Mouse (Mus musculus) neural tube, embryonic 15.5 days (tissue): ENCODE data around the gene Wnt10b. TPM values are rescaled to one million over a fixed set of nuclear protein-coding genes. Genes with fewer than 3 reads are reported as not detected.

Experiments used
- ATAC-seq: fragments of 200-750 bp; cut with Nextera tagmentation; 2 replicates; pipeline ENCODE4 v1.8.0; 2017; ENCODE audit warnings: mild to moderate bottlenecking, moderate TSS enrichment, moderate library complexity; ENCODE audit not compliant: low FRiP score
- H3K27ac ChIP-seq: fragments of 300-500 bp; sonication (generic); replicated peaks from 2 replicates; pipeline ENCODE4 v1.5.1; 2015; ENCODE audit warnings: mild to moderate bottlenecking, inconsistent platforms
- H3K27me3 ChIP-seq: fragments of 300-500 bp; sonication (generic); replicated peaks from 2 replicates; pipeline ENCODE4 v1.6.1; 2015; ENCODE audit warnings: inconsistent platforms
- H3K36me3 ChIP-seq: fragments of 300-500 bp; sonication (generic); 2 replicates; pipeline ENCODE4 v1.6.1; 2015; ENCODE audit warnings: inconsistent platforms
- H3K4me1 ChIP-seq: fragments of 300-500 bp; sonication (generic); 2 replicates; pipeline ENCODE4 v1.6.1; 2015; ENCODE audit warnings: inconsistent platforms
- H3K4me2 ChIP-seq: fragments of 300-500 bp; sonication (generic); 2 replicates; pipeline ENCODE4 v1.6.1; 2015; ENCODE audit warnings: inconsistent platforms, mild to moderate bottlenecking, moderate library complexity
- H3K4me3 ChIP-seq: fragments of 300-500 bp; sonication (generic); replicated peaks from 2 replicates; pipeline ENCODE4 v1.5.1; 2015; ENCODE audit warnings: mild to moderate bottlenecking, inconsistent platforms
- H3K9ac ChIP-seq: fragments of 300-500 bp; sonication (generic); replicated peaks from 2 replicates; pipeline ENCODE4 v1.6.1; 2015; ENCODE audit warnings: mild to moderate bottlenecking, inconsistent platforms
- H3K9me3 ChIP-seq: fragments of 300-500 bp; sonication (generic); replicated peaks from 2 replicates; pipeline ENCODE4 v1.6.1; 2016; ENCODE audit warnings: inconsistent platforms
- WGBS: fragments of 180-500 bp; shearing (Covaris S2); methylation state at CpG from one replicate; pipeline ENCODE4 v1.1.7; 2015; ENCODE audit warnings: mixed read lengths; 5-methylcytosine and 5-hydroxymethylcytosine counted together
- polyA plus RNA-seq: library from polyadenylated mRNA; unstranded; fragments of >200 nt; fragmentation: Nextera tagmentation; extraction: Ambion mirVana; gene quantifications from 2 replicates; pipeline ENCODE4 v1.2.1, GENCODE M21; 2015

Gene Wnt10b
- polyA plus RNA-seq, 1 experiment from 2014 or later = 0.08 TPM

DNA sequence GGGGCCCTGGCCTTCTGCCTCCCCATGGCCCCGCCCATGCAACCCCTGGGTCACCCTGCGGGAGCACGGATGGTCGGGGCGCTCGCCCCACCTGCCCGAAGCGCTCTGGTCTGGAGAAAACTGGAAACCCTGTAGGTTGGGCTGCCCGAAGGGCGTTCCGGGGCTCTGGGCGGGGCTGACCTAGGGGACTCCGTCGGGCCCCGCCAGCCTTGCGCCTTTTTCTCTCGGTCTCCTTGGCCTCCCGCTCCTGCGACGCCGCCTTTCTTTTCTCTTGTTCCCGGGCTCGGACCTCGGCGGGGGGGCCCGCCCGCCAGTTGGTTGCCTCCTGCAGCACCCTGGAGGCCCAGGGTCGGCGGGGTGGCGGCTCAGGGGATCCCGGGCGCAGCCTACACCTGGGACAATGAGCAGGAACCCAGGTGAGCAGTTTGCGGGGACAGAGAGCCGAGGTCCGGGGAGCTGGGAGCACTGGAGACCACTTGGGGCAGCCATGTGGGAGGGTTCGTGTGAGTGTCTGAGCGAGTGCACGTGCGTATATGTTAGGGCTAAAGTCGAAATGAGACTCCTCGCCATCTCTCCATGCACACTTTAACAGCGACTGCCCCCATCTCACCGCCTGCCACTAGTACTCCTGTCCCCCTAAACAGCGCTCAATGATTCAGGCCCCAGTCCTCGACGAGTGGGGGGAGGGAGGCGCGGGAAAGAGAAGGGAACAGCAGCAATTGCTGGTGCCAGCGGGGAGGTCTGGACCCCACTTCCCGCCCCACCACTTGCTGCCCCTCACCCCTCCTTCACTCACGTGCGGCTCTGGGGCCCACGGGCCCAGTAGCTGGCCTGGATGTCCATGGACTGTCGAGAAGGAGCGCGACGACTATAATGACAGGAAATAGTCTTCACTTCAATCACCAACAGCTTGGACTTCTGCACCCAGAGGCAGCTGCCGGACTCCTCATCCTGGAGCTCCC, 29.1 kb upstream of the Wnt10b start:
- no peaks in the 10 kb centered on the region for H3K9me3 ChIP-seq
- H3K9ac ChIP-seq = peak overlapping the region; percentile 36; the same call in 1 of the 2 replicates
- peak; percentile 1; the same call in 1 of the 2 replicates for ATAC-seq
- peaks cover 2% of the 10 kb centered on the region; the same call in 1 of the 2 replicates for H3K36me3 ChIP-seq
- H3K27ac ChIP-seq = no peak overlapping the region
- H3K4me1 ChIP-seq = peaks cover 54% of the 10 kb centered on the region
- H3K4me2 ChIP-seq = peak overlapping the region; percentile 93
- H3K4me3 ChIP-seq = peak overlapping the region; percentile 49
- H3K27me3 ChIP-seq = peaks cover 82% of the 10 kb centered on the region
- 1% methylated on average over 51 of the region's 58 CpGs for WGBS

DNA sequence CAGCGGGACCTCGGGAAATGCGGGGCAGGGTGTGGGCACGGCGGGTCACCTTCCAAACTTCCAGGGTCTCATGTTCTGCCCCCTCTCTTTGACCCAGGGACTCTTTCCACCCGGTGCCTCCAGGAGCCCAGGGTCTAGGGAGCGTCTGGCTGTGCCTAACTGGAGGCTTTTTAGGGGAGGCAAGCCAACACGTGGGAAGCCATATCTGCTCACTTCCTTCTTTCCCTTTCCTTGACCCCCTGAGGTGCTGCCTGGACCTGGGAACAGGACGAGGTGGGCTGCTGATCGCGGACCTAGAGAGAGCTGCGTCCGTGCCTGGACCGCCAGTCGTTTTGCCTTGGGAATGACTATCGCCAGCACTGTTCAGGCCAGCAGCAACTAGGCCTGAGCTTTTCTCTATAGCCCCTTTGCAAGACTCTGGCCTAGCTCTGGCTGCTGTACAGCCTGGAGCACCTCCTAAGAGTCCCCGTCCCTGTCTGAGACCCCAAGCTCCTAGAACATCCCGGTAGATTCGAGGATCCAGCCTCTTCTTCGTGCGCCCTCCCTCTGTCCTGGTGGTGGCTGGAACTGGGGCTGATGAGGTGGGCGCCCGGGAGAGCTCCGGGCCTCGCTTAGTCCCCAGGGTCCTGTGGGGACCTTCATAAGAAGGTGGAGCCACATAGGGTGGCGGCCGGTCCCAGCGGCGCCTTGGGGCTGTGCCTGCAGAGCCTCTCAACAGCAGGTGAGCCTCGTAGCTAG, 28.3 kb upstream of the Wnt10b start:
- 8% methylated on average over 30 of the region's 30 CpGs for WGBS
- no peak for ATAC-seq
- Histone ChIP-seq H3K27me3 (peaks cover 91% of the 10 kb centered on the region), H3K9ac (peak overlapping the region; percentile 57; the same call in 1 of the 2 replicates), H3K36me3 (peaks cover 2% of the 10 kb centered on the region; the same call in 1 of the 2 replicates), H3K4me3 (peak overlapping the region; percentile 49), H3K27ac (no peak overlapping the region), H3K9me3 (no peaks in the 10 kb centered on the region), H3K4me1 (peaks cover 54% of the 10 kb centered on the region), H3K4me2 (peak overlapping the region; percentile 93)

DNA sequence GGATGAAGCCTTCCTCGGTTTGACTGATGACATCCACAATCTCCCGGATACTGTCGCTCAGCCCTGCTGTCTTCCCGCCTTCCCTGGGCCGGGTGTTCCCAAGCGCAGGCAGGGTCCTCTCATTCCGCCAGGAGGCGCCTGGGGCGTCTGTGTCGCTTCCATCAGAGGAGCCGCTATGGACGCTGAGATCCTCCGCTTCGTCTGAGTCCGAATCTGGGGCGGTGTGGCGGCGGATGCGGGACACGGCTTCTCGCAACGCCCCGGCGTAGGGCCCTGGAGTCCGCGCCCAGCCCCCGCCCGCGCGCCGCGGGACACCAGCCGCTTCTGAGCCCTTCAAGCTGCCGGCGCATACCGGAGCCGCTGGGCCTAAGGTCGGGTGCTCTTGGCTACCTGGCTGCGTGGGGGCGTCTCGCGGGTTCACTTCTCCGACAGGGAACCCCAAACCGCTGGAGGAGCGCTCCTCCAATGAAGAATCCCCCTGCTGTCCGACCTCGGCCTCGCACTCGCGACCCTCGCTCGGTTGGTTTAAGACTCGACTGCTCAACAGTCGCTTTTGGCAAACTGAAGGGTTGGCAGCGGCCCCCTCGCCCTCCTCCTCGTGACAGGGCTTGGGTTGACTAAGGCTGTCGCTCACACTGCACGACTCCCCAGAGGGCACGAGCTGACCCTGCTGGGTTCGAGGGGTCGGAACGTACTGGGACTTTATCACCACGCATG, 27.5 kb upstream of the Wnt10b start:
- Histone ChIP-seq H3K27ac (no peak overlapping the region), H3K9ac (peak overlapping the region; percentile 57), H3K27me3 (peaks cover 94% of the 10 kb centered on the region), H3K36me3 (no peaks in the 10 kb centered on the region), H3K4me1 (peaks cover 54% of the 10 kb centered on the region), H3K9me3 (no peaks in the 10 kb centered on the region), H3K4me2 (peak overlapping the region; percentile 93), H3K4me3 (peak overlapping the region; percentile 49)
- no peak for ATAC-seq
- WGBS = under 1% methylated on average over 56 of the region's 64 CpGs

DNA sequence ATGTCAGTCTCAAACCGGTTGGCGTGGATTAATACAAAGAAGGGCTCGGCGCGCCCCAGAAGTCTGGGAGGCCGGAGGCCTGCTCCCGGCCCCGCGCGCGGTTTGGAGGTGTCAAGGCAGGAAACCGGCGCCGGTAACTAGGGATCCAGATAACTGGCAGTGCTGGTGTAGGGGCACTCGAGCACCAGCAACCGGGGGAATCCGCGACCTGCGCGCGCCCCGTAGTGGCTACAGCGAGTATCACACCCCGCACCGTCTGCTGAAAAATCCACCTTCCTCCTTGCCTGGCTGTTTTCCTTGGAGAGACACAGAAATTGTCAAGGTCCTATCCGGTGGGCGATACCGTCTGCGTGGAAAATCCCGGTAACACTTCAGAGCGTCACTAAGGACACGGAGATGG, 26.1 kb upstream of the Wnt10b start:
- Histone ChIP-seq H3K9ac (0 out of 2 replicates have a peak overlapping the region, but pooled peaks have one; percentile 27), H3K27ac (no peak overlapping the region), H3K4me2 (peak overlapping the region; percentile 50), H3K4me1 (peaks cover 52% of the 10 kb centered on the region), H3K36me3 (no peaks in the 10 kb centered on the region), H3K9me3 (no peaks in the 10 kb centered on the region), H3K4me3 (peak overlapping the region; percentile 23), H3K27me3 (peaks cover 96% of the 10 kb centered on the region)
- under 1% methylated on average over 32 of the region's 32 CpGs for WGBS
- ATAC-seq = peak; percentile 43; the same call in 1 of the 2 replicates

- Histone ChIP-seq H3K36me3 (no peaks in the 10 kb centered on the region), H3K27me3 (peaks cover 95% of the 10 kb centered on the region), H3K4me1 (peaks cover 47% of the 10 kb centered on the region), H3K9me3 (no peaks in the 10 kb centered on the region), H3K4me3 (no peak overlapping the region), H3K27ac (no peak overlapping the region), H3K4me2 (no peak overlapping the region), H3K9ac (no peak overlapping the region)
- 9% methylated on average over 8 of the region's 8 CpGs for WGBS
- ATAC-seq = no peak
Measured at GRCm38 (mm10) chr15:98802926-98803325, 25.0 kb upstream of the Wnt10b start.

GRCm38 (mm10) chr15:98799396-98799795, 21.4 kb upstream of the Wnt10b start:
- no peak overlapping the region for H3K27ac ChIP-seq
- H3K9me3 ChIP-seq = no peaks in the 10 kb centered on the region
- no peaks in the 10 kb centered on the region for H3K36me3 ChIP-seq
- H3K4me2 ChIP-seq = no peak overlapping the region
- WGBS = 9% methylated on average over 12 of the region's 12 CpGs
- H3K4me3 ChIP-seq = no peak overlapping the region
- no peak overlapping the region for H3K9ac ChIP-seq
- peaks cover 26% of the 10 kb centered on the region for H3K4me1 ChIP-seq
- ATAC-seq = no peak
- peaks cover 94% of the 10 kb centered on the region for H3K27me3 ChIP-seq

GRCm38 (mm10) chr15:98798903-98799302, 21.0 kb upstream of the Wnt10b start:
- peaks cover 96% of the 10 kb centered on the region for H3K27me3 ChIP-seq
- H3K27ac ChIP-seq = no peak overlapping the region
- no peaks in the 10 kb centered on the region for H3K36me3 ChIP-seq
- no peak overlapping the region for H3K9ac ChIP-seq
- no peak overlapping the region for H3K4me3 ChIP-seq
- no peaks in the 10 kb centered on the region for H3K9me3 ChIP-seq
- ATAC-seq = no peak
- no peak overlapping the region for H3K4me2 ChIP-seq
- peaks cover 22% of the 10 kb centered on the region for H3K4me1 ChIP-seq
- 52% methylated on average over 3 of the region's 3 CpGs for WGBS

DNA sequence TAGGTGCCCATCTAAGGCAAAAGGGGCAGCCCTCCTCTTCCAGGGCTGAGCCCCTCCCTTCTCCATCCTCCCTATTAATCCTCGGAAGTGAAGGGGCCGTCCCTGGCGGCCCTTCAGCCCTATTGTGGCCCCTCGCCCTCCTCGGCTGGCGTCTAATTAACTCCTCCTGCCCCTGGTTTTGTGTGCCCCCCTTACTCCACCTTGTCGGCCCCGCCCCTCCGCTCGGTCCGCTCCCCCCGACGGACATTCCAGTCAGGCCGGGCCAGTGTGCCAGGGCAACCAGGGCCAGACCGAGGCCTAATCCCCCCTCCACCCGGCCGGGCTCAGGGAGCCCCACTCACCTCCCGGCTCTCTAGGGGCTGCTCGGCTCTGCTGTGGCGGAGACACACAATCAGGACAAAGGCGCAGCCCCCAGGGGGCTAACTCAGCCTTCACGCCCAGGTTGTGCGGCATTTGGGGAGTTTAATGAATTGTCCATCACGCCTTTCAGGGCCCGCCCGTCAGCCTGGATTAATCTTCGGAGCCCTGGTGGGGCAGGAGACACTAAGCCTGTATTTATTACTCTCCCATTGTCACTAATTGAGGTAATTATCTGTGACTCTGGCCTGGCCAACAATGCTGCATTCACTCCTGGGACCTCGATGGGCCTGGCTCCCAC, 20.0 kb upstream of the Wnt10b start:
- Histone ChIP-seq H3K4me3 (no peak overlapping the region), H3K4me1 (peaks cover 24% of the 10 kb centered on the region), H3K27me3 (peaks cover 96% of the 10 kb centered on the region), H3K27ac (no peak overlapping the region), H3K9me3 (no peaks in the 10 kb centered on the region), H3K4me2 (peak overlapping the region; percentile 27), H3K36me3 (no peaks in the 10 kb centered on the region), H3K9ac (no peak overlapping the region)
- WGBS = 2% methylated on average over 28 of the region's 28 CpGs
- ATAC-seq = peak; percentile 84

DNA sequence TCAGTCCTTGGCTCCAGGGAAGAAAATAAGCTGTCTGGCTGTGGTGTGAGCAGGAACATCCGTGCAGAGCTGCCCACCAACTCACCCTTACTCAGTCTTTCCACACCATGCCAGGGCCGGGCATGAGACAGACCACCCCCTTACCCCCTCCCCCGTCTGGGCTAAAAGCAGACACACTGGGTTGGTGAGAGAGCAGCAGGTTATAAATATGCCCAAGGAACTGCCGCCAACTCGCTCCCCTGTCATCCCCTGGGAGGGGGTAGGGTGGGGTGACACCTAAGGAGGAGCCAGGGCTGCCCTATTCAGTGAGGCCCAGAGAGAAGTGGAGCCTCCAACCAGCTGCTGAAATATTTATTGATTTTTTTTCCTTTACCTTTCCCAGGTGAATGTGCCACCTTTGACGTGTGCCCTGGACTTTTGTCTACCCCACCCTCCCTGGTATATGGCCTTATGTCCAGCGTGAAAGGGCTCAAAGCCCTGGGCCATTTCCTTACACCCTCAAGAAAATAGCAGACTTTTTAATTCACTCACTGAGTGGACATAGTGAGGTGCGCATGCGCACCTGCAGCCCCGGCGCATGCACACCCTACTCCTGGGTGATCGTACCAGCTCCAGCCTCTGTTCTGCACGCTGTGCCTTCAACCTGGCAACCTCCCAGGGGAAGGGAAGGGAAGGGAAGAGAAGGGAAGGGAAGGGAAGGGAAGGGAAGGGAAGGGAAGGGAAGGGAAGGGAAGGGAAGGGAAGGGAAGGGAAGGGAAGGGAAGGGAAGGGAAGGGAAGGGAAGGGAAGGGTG, 19.0 kb upstream of the Wnt10b start:
- Histone ChIP-seq H3K9me3 (no peaks in the 10 kb centered on the region), H3K4me3 (no peak overlapping the region), H3K4me1 (peaks cover 34% of the 10 kb centered on the region), H3K9ac (no peak overlapping the region), H3K36me3 (no peaks in the 10 kb centered on the region), H3K27me3 (peaks cover 96% of the 10 kb centered on the region), H3K27ac (no peak overlapping the region), H3K4me2 (no peak overlapping the region; the same call in 1 of the 2 replicates)
- 1% methylated on average over 13 of the region's 13 CpGs for WGBS
- no peak for ATAC-seq

DNA sequence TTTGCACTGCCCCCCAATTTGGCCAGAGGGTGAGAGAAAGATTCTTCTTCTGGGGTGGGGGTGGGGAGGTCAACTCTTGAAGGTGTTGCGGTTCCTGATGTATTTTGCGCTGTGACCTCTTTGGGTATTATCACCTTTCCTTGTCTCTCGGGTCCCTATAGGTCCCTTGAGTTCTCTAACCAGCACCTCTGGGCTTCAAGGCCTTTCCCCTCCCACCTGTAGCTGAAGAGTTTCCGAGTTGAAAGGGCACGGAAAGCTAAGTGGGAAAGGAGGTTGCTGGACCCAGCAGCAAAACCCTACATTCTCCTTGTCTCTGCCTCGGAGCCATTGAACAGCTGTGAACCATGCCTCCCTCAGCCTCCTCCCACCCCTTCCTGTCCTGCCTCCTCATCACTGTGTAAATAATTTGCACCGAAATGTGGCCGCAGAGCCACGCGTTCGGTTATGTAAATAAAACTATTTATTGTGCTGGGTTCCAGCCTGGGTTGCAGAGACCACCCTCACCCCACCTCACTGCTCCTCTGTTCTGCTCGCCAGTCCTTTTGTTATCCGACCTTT, 15.3 kb upstream of the Wnt10b start:
- H3K27me3 ChIP-seq = peaks cover 98% of the 10 kb centered on the region
- peak overlapping the region; percentile 35 for H3K4me3 ChIP-seq
- 8% methylated on average over 13 of the region's 13 CpGs for WGBS
- no peak for ATAC-seq
- no peak overlapping the region for H3K27ac ChIP-seq
- no peaks in the 10 kb centered on the region for H3K36me3 ChIP-seq
- no peak overlapping the region for H3K9ac ChIP-seq
- peaks cover 55% of the 10 kb centered on the region for H3K4me1 ChIP-seq
- peak overlapping the region; percentile 58 for H3K4me2 ChIP-seq
- H3K9me3 ChIP-seq = no peaks in the 10 kb centered on the region
